Mouse (Mus musculus) limb, embryonic 14.5 days (tissue): ENCODE results near the gene Irs2. TPM values are rescaled to one million over a fixed set of nuclear protein-coding genes. Genes with fewer than 3 reads are reported as not detected.

Experiments
- ATAC-seq: fragments of 200-750 bp; cut with Nextera tagmentation; 2 replicates; pipeline ENCODE4 v1.8.0; 2017; ENCODE audit warnings: low read depth, moderate number of reproducible peaks, moderate TSS enrichment; ENCODE audit not compliant: low FRiP score
- DNase-seq: peaks from one replicate; pipeline ENCODE4 v3.0.0-alpha.2; 2015; ENCODE audit warnings: low spot score
- H3K27ac ChIP-seq: fragments of 300-500 bp; sonication (generic); replicated peaks from 2 replicates; pipeline ENCODE4 v1.5.1; 2014; ENCODE audit warnings: low read depth, mild to moderate bottlenecking, low read length, moderate library complexity, mixed read lengths
- H3K27me3 ChIP-seq: fragments of 300-500 bp; sonication (generic); 2 replicates; pipeline ENCODE4 v1.6.1; 2014; ENCODE audit warnings: low read length, mixed read lengths; ENCODE audit not compliant: control insufficient read depth, insufficient read depth
- H3K36me3 ChIP-seq: fragments of 300-500 bp; sonication (generic); 2 replicates; pipeline ENCODE4 v1.6.1; 2014; ENCODE audit warnings: mild to moderate bottlenecking, low read length, moderate library complexity, mixed read lengths; ENCODE audit not compliant: control insufficient read depth, insufficient read depth
- H3K4me1 ChIP-seq: fragments of 300-500 bp; sonication (generic); 2 replicates; pipeline ENCODE4 v1.6.1; 2014; ENCODE audit warnings: antibody characterized with exemption, low read length, mixed read lengths; ENCODE audit not compliant: control insufficient read depth, insufficient read depth
- H3K4me2 ChIP-seq: fragments of 300-500 bp; sonication (generic); replicated peaks from 2 replicates; pipeline ENCODE4 v1.6.1; 2014; ENCODE audit warnings: low read depth, mild to moderate bottlenecking, low read length, moderate library complexity; ENCODE audit not compliant: severe bottlenecking
- H3K4me3 ChIP-seq: fragments of 300-500 bp; sonication (generic); replicated peaks from 2 replicates; pipeline ENCODE4 v1.5.1; 2014; ENCODE audit warnings: low read length
- H3K9ac ChIP-seq: fragments of 300-500 bp; sonication (generic); 2 replicates; pipeline ENCODE4 v1.6.1; 2014; ENCODE audit warnings: mild to moderate bottlenecking, low read depth, low read length, moderate library complexity; ENCODE audit not compliant: severe bottlenecking
- H3K9me3 ChIP-seq: fragments of 300-500 bp; sonication (generic); 2 replicates; pipeline ENCODE4 v1.6.1; 2016; ENCODE audit warnings: low read length; ENCODE audit not compliant: control insufficient read depth
- POLR2A ChIP-seq: fragments of 200-500 bp; IDR thresholded peaks from 2 replicates; pipeline ENCODE4 v1.8.0; 2012; ENCODE audit warnings: inconsistent platforms, mild to moderate bottlenecking, moderate library complexity, borderline replicate concordance; ENCODE audit not compliant: insufficient read depth, insufficient read length; ENCODE audit errors: extremely low read depth
- WGBS: fragments of 180-500 bp; shearing (Covaris S2); extraction: QIAGEN DNeasy Blood & Tissue Kit; methylation state at CpG from one replicate; pipeline ENCODE4 v1.1.7; 2014; 5-methylcytosine and 5-hydroxymethylcytosine counted together
- polyA plus RNA-seq, 2 experiments: library from polyadenylated mRNA; depleted of rRNA in 1 of 2; stranded (reverse) in 1 of 2; unstranded in 1 of 2; fragments of >200 nt; fragmentation: Nextera tagmentation in 1 of 2; extraction: Ambion mirVana in 1 of 2; gene quantifications; 2 replicates each; pipeline versions ENCODE4 v1.2.1 to v1.2.3; 2012 to 2014

Gene Irs2
- polyA plus RNA-seq, 2 experiments = 9.7 to 14.4 TPM

- no peak for TF ChIP-seq POLR2A
- H3K4me1 ChIP-seq = peaks cover 25% of the 10 kb centered on the region
- no peaks in the 10 kb centered on the region; the same call in 1 of the 2 replicates for H3K36me3 ChIP-seq
- H3K27me3 ChIP-seq = no peaks in the 10 kb centered on the region
- no peaks in the 10 kb centered on the region for H3K9me3 ChIP-seq
- ATAC-seq (no peak), DNase-seq (peak; percentile 67)
- H3K9ac ChIP-seq = no peak overlapping the region
- WGBS = 39% methylated on average over 21 of the region's 21 CpGs
- H3K4me3 ChIP-seq = no peak overlapping the region
- peak overlapping the region; percentile 70 for H3K27ac ChIP-seq
- H3K4me2 ChIP-seq = no peak overlapping the region
Observed at GRCm38 (mm10) chr8:10978377-10978776, 29.9 kb downstream of the Irs2 start.

DNA sequence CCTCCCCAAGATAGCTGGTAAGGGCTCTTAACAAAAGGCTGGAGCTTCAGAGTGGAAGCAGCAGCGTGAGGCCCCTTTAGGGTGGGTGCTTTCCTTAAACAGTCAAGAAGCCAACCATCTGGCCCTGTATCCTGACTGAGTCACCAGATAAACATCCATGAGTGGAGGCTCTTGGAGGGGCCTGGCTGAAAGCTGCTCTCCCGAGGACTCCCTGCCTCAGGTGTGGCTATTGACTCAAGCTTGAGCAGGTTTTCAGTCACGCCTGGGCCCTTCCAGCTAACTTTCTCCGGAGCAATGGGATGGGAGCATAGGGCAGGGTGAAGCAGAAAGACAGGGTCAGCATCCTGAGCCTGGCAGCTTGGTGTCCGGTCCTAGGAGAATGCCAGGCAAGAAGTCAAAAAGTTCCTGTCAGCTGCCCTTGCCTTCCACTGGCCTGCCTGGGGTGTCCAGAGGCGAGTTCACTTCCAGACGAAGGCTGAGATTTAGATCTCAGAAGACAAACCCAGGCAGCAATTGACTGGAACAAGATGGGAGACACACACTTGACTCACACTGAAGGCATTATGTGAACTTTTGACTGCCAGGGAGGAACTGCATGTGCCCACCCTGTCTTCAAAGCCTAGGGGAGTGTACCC is 30.4 kb downstream of the Irs2 start:
- no peaks in the 10 kb centered on the region for H3K9me3 ChIP-seq
- ATAC-seq (peak; percentile 66), DNase-seq (peak; percentile 92)
- H3K36me3 ChIP-seq = no peaks in the 10 kb centered on the region
- H3K9ac ChIP-seq = no peak overlapping the region
- no peak overlapping the region for H3K4me3 ChIP-seq
- peaks cover 30% of the 10 kb centered on the region for H3K4me1 ChIP-seq
- peak overlapping the region; percentile 70 for H3K27ac ChIP-seq
- 47% methylated on average over 7 of the region's 7 CpGs for WGBS
- TF ChIP-seq POLR2A = no peak
- H3K4me2 ChIP-seq = no peak overlapping the region
- H3K27me3 ChIP-seq = no peaks in the 10 kb centered on the region

- no peak overlapping the region for H3K4me2 ChIP-seq
- 17% methylated on average over 1 of the region's 2 CpGs for WGBS
- no peaks in the 10 kb centered on the region for H3K36me3 ChIP-seq
- peaks cover 53% of the 10 kb centered on the region for H3K4me1 ChIP-seq
- H3K4me3 ChIP-seq = no peak overlapping the region
- H3K27me3 ChIP-seq = no peaks in the 10 kb centered on the region
- ATAC-seq (no peak), DNase-seq (no peak)
- no peak for TF ChIP-seq POLR2A
- no peak overlapping the region for H3K9ac ChIP-seq
- no peaks in the 10 kb centered on the region for H3K9me3 ChIP-seq
- no peak overlapping the region for H3K27ac ChIP-seq
Observed at GRCm38 (mm10) chr8:10974659-10975058, 33.6 kb downstream of the Irs2 start.

GRCm38 (mm10) chr8:10974126-10974525 is 34.1 kb downstream of the Irs2 start:
- H3K4me2 ChIP-seq = no peak overlapping the region
- H3K27ac ChIP-seq = no peak overlapping the region
- no peak for ATAC-seq
- WGBS = 84% methylated on average over 4 of the region's 4 CpGs
- DNase-seq = no peak
- no peaks in the 10 kb centered on the region for H3K27me3 ChIP-seq
- H3K9ac ChIP-seq = no peak overlapping the region
- peaks cover 53% of the 10 kb centered on the region for H3K4me1 ChIP-seq
- no peaks in the 10 kb centered on the region for H3K36me3 ChIP-seq
- no peaks in the 10 kb centered on the region for H3K9me3 ChIP-seq
- no peak overlapping the region for H3K4me3 ChIP-seq
- no peak for TF ChIP-seq POLR2A

DNA sequence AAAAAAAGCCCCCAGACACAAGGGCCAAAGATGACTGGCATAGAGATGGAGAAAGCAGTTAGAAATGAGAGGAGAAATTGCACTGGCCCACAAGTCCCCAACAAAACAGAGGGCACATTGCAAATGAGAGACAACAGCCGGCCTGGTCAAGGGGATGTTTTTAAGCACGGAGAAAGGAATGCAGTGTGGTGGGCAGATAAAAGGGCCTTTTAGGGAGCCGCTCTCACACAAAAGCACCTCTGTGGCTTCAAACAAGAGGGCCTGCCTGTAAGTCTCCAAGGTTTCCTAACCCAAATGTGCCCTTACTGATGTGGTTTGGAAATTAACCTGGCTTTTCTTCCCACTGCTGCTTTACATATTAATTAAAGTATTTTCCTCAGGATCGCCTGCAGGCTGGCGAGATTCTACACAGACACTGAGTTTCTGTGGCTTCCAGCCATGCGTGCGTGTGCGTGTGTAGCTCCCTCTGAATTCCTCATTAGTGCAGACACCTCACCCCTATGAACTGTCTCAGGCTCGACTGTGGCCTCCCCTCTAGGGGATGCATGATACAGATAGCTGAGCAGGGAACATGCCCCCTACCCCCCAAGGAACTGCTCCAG is 35.3 kb downstream of the Irs2 start:
- Histone ChIP-seq H3K4me1 (peaks cover 43% of the 10 kb centered on the region), H3K9ac (no peak overlapping the region), H3K9me3 (no peaks in the 10 kb centered on the region), H3K36me3 (no peaks in the 10 kb centered on the region), H3K4me3 (no peak overlapping the region), H3K4me2 (no peak overlapping the region), H3K27ac (0 out of 2 replicates have a peak overlapping the region, but pooled peaks have one; percentile 19), H3K27me3 (no peaks in the 10 kb centered on the region)
- no peak for DNase-seq
- no peak for ATAC-seq
- WGBS = 24% methylated on average over 9 of the region's 9 CpGs
- no peak for TF ChIP-seq POLR2A
